Mouse (Mus musculus): ENCODE results near the gene Rubcn. TPM values are rescaled to one million over a fixed set of nuclear protein-coding genes. Genes with fewer than 3 reads are reported as not detected.

Gene Rubcn
- polyA plus RNA-seq, 1 experiment from 2014 or later: 28.0 TPM

GRCm38 (mm10) chr16:32865401-32865800, 12.2 kb downstream of the Rubcn start:
- Histone ChIP-seq H3K4me1 (peaks cover 12% of the 10 kb centered on the region), H3K27ac (no peak overlapping the region), H3K9ac (no peak overlapping the region), H3K4me2 (replicated peaks) (no peak overlapping the region), H3K9me3 (no peaks in the 10 kb centered on the region), H3K36me3 (0 out of 2 replicates have a peak, but pooled peaks cover 6% of the 10 kb centered on the region), H3K27me3 (replicated peaks) (no peaks in the 10 kb centered on the region), H3K4me3 (no peak overlapping the region)
- 94% methylated on average over 4 of the region's 4 CpGs for WGBS
- ATAC-seq (ENCODE audit: low FRiP score, low read depth): no peak

GRCm38 (mm10) chr16:32861813-32862385, 15.7 kb downstream of the Rubcn start:
- no peak for ATAC-seq (ENCODE audit: low FRiP score, low read depth)
- Histone ChIP-seq H3K4me2 (replicated peaks) (no peak overlapping the region), H3K27me3 (replicated peaks) (no peaks in the 10 kb centered on the region), H3K4me1 (peaks cover 3% of the 10 kb centered on the region), H3K9ac (no peak overlapping the region), H3K9me3 (no peaks in the 10 kb centered on the region), H3K27ac (no peak overlapping the region), H3K36me3 (0 out of 2 replicates have a peak, but pooled peaks cover 6% of the 10 kb centered on the region), H3K4me3 (no peak overlapping the region)
- 94% methylated on average over 3 of the region's 3 CpGs for WGBS

GRCm38 (mm10) chr16:32858771-32859636, 18.6 kb downstream of the Rubcn start:
- WGBS: 80% methylated on average over 12 of the region's 12 CpGs
- H3K9me3 ChIP-seq: no peaks in the 10 kb centered on the region
- H3K4me2 ChIP-seq (replicated peaks): no peak overlapping the region
- ATAC-seq (ENCODE audit: low FRiP score, low read depth): no peak
- no peak overlapping the region for H3K4me3 ChIP-seq
- H3K27me3 ChIP-seq (replicated peaks): no peaks in the 10 kb centered on the region
- H3K36me3 ChIP-seq: peaks cover 12% of the 10 kb centered on the region
- H3K9ac ChIP-seq: no peak overlapping the region
- no peak overlapping the region for H3K27ac ChIP-seq
- no peaks in the 10 kb centered on the region for H3K4me1 ChIP-seq

- Histone ChIP-seq H3K9me3 (no peaks in the 10 kb centered on the region), H3K9ac (no peak overlapping the region), H3K36me3 (peaks cover 12% of the 10 kb centered on the region), H3K4me1 (no peaks in the 10 kb centered on the region), H3K27ac (no peak overlapping the region), H3K27me3 (replicated peaks) (no peaks in the 10 kb centered on the region), H3K4me3 (no peak overlapping the region), H3K4me2 (replicated peaks) (no peak overlapping the region)
- WGBS: 79% methylated on average over 4 of the region's 4 CpGs
- ATAC-seq (ENCODE audit: low FRiP score, low read depth): no peak
Observed at GRCm38 (mm10) chr16:32858356-32858755, 19.2 kb downstream of the Rubcn start.

- 89% methylated on average over 3 of the region's 3 CpGs for WGBS
- no peaks in the 10 kb centered on the region for H3K4me1 ChIP-seq
Observed at GRCm38 (mm10) chr16:32856751-32857150, 20.8 kb downstream of the Rubcn start.

GRCm38 (mm10) chr16:32854050-32854571, 23.5 kb downstream of the Rubcn start:
- Histone ChIP-seq H3K27me3 (replicated peaks) (no peaks in the 10 kb centered on the region), H3K4me3 (no peak overlapping the region), H3K36me3 (peaks cover 20% of the 10 kb centered on the region), H3K4me1 (no peaks in the 10 kb centered on the region), H3K4me2 (replicated peaks) (no peak overlapping the region), H3K27ac (no peak overlapping the region), H3K9me3 (no peaks in the 10 kb centered on the region), H3K9ac (no peak overlapping the region)
- WGBS: 87% methylated on average over 2 of the region's 2 CpGs
- ATAC-seq (ENCODE audit: low FRiP score, low read depth): no peak

More at GRCm38 (mm10) chr16:32856751-32857150, 20.8 kb downstream of the Rubcn start:
- H3K27me3 ChIP-seq (replicated peaks): no peaks in the 10 kb centered on the region
- H3K27ac ChIP-seq: no peak overlapping the region
- no peak for ATAC-seq (ENCODE audit: low FRiP score, low read depth)
- no peak overlapping the region for H3K9ac ChIP-seq
- peaks cover 14% of the 10 kb centered on the region for H3K36me3 ChIP-seq
- no peak overlapping the region for H3K4me3 ChIP-seq
- no peaks in the 10 kb centered on the region for H3K9me3 ChIP-seq
- H3K4me2 ChIP-seq (replicated peaks): no peak overlapping the region

GRCm38 (mm10) chr16:32853492-32854049, 24.0 kb downstream of the Rubcn start:
- Histone ChIP-seq H3K27ac (no peak overlapping the region), H3K9ac (no peak overlapping the region), H3K36me3 (peaks cover 24% of the 10 kb centered on the region), H3K4me3 (no peak overlapping the region), H3K9me3 (no peaks in the 10 kb centered on the region), H3K27me3 (replicated peaks) (no peaks in the 10 kb centered on the region), H3K4me2 (replicated peaks) (no peak overlapping the region), H3K4me1 (no peaks in the 10 kb centered on the region)
- ATAC-seq (ENCODE audit: low FRiP score, low read depth): no peak
- 81% methylated on average over 13 of the region's 13 CpGs for WGBS

GRCm38 (mm10) chr16:32849042-32849830, 28.3 kb downstream of the Rubcn start:
- H3K36me3 ChIP-seq: peaks cover 57% of the 10 kb centered on the region
- WGBS: 94% methylated on average over 11 of the region's 11 CpGs

GRCm38 (mm10) chr16:32847103-32847502, 30.5 kb downstream of the Rubcn start:
- no peak overlapping the region for H3K4me3 ChIP-seq
- 96% methylated on average over 11 of the region's 11 CpGs for WGBS
- H3K27me3 ChIP-seq (replicated peaks): no peaks in the 10 kb centered on the region
- H3K4me1 ChIP-seq: no peaks in the 10 kb centered on the region
- no peaks in the 10 kb centered on the region for H3K9me3 ChIP-seq
- H3K4me2 ChIP-seq (replicated peaks): no peak overlapping the region
- no peak overlapping the region for H3K27ac ChIP-seq
- peaks cover 74% of the 10 kb centered on the region for H3K36me3 ChIP-seq
- H3K9ac ChIP-seq: no peak overlapping the region
- no peak for ATAC-seq (ENCODE audit: low FRiP score, low read depth)

More at GRCm38 (mm10) chr16:32849042-32849830, 28.3 kb downstream of the Rubcn start:
- no peaks in the 10 kb centered on the region for H3K27me3 ChIP-seq (replicated peaks)
- H3K4me2 ChIP-seq (replicated peaks): no peak overlapping the region
- no peak for ATAC-seq (ENCODE audit: low FRiP score, low read depth)
- no peaks in the 10 kb centered on the region for H3K9me3 ChIP-seq
- no peak overlapping the region for H3K27ac ChIP-seq
- no peak overlapping the region for H3K4me3 ChIP-seq
- no peaks in the 10 kb centered on the region for H3K4me1 ChIP-seq
- H3K9ac ChIP-seq: no peak overlapping the region

GRCm38 (mm10) chr16:32831501-32831900, 46.1 kb downstream of the Rubcn start:
- Histone ChIP-seq H3K36me3 (peaks cover 50% of the 10 kb centered on the region), H3K4me3 (no peak overlapping the region), H3K9ac (no peak overlapping the region), H3K4me2 (replicated peaks) (no peak overlapping the region), H3K27ac (no peak overlapping the region), H3K9me3 (no peaks in the 10 kb centered on the region), H3K27me3 (replicated peaks) (no peaks in the 10 kb centered on the region), H3K4me1 (no peaks in the 10 kb centered on the region)
- 88% methylated on average over 4 of the region's 4 CpGs for WGBS
- no peak for ATAC-seq (ENCODE audit: low FRiP score, low read depth)

- no peak for ATAC-seq (ENCODE audit: low FRiP score, low read depth)
- no peaks in the 10 kb centered on the region for H3K27me3 ChIP-seq (replicated peaks)
- H3K9me3 ChIP-seq: no peaks in the 10 kb centered on the region
- no peak overlapping the region for H3K27ac ChIP-seq
- peaks cover 58% of the 10 kb centered on the region for H3K36me3 ChIP-seq
- no peak overlapping the region for H3K9ac ChIP-seq
- no peak overlapping the region for H3K4me2 ChIP-seq (replicated peaks)
- H3K4me1 ChIP-seq: no peaks in the 10 kb centered on the region
- H3K4me3 ChIP-seq: no peak overlapping the region
- 84% methylated on average over 11 of the region's 11 CpGs for WGBS
Observed at GRCm38 (mm10) chr16:32829104-32829503, 48.5 kb downstream of the Rubcn start.

GRCm38 (mm10) chr16:32826521-32826920, 51.0 kb downstream of the Rubcn start:
- Histone ChIP-seq H3K4me2 (replicated peaks) (no peak overlapping the region), H3K4me1 (no peaks in the 10 kb centered on the region), H3K9ac (no peak overlapping the region), H3K36me3 (peaks cover 71% of the 10 kb centered on the region), H3K4me3 (no peak overlapping the region), H3K27me3 (replicated peaks) (no peaks in the 10 kb centered on the region), H3K27ac (no peak overlapping the region), H3K9me3 (no peaks in the 10 kb centered on the region)
- ATAC-seq (ENCODE audit: low FRiP score, low read depth): no peak
- 96% methylated on average over 11 of the region's 11 CpGs for WGBS
